Mouse (Mus musculus) liver, embryonic 14.5 days (tissue): ENCODE measurements around the gene Smyd4.

Experiments used
- CTCF ChIP-seq: IDR thresholded peaks from 2 replicates; pipeline ENCODE4 v1.5.1; 2016; ENCODE audit warnings: antibody characterized with exemption, low read depth, control low read depth
- EP300 ChIP-seq: IDR thresholded peaks from 2 replicates; pipeline ENCODE4 v1.6.1; 2016; ENCODE audit warnings: antibody characterized with exemption, low read depth

DNA sequence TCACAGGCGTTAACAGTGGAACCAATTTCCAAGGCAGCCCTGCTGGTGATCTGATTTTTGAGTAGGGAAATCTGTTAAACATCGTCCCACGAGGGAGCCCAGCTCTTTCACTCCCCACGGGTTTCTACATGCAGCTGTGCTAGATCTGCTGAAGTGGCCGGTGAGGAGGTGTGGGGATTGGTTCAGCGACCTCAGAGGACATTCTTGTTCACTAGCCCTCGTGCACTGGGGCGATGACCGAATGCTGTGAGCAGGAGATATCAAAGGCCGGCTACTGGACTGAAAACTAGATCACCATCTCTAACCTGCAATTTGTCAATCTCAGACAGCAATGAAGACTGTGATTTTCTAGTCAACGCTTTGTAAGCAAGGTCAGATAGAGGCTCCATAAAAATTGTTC lies 49.7 kb upstream of the Smyd4 start:
- TF ChIP-seq CTCF (no peak), EP300 (no peak)
